Mouse (Mus musculus): Measurements from ENCODE around the gene Prkcq.

DNA sequence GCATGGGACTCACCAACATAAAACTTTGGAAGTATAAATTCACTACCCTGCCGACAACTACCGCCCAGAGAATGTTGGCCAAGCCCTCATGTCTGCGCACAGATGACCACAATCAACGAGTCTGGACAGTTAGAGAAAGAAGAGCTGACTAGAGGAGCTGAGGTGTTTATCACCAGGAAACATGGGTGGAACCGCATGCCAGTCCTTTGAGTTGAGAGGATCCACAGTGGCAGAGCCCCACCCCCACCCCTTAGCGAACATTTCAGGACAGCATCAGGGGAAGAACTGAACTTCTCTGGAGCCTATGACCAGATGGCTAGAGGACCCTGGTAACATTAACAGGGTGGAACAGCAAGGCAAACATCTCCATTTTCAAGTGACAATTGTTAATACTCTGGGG, 37.4 kb downstream of the Prkcq start:
- no peak for TF ChIP-seq CTCF (conservative IDR thresholded peaks at IDR 0.05; ENCODE audit: low read length)
- no peak for TF ChIP-seq NANOG (IDR thresholded peaks at IDR 0.05; ENCODE audit: borderline replicate concordance, low read length)
- no peak for TF ChIP-seq POU5F1 (IDR thresholded peaks at IDR 0.05; ENCODE audit: borderline replicate concordance, low read length)
